Mouse (Mus musculus) MEL (cell line): Measurements from ENCODE around the gene Olfr1367. TPM values are rescaled to one million over a fixed set of nuclear protein-coding genes. Genes with fewer than 3 reads are reported as not detected.

Source experiments
- DNase-seq: peaks from one replicate; pipeline ENCODE4 v3.0.0; 2011; ENCODE audit warnings: low read depth, low spot score
- H3K27ac ChIP-seq: 2 replicates; pipeline ENCODE4 v1.5.1; 2012; ENCODE audit warnings: low read depth, mild to moderate bottlenecking, control low read depth, low read length, moderate library complexity; ENCODE audit not compliant: control insufficient read depth
- H3K27me3 ChIP-seq, 2 experiments: fragments of 150-350 bp in 1 of 2; sonication (generic) in 1 of 2; 2 replicates each; pipeline ENCODE4 v1.6.1; 2012; ENCODE audit warnings: low read length in 2 of 2, mild to moderate bottlenecking in 2 of 2, improper control_type of control experiment in 1 of 2, moderate library complexity in 1 of 2; ENCODE audit not compliant: insufficient read depth in 2 of 2, control insufficient read depth in 1 of 2
- H3K36me3 ChIP-seq, 2 experiments: 2 replicates each; pipeline ENCODE4 v1.6.1; 2012 to 2014; ENCODE audit warnings: low read length in 2 of 2, improper control_type of control experiment in 1 of 2, inconsistent platforms in 1 of 2, mild to moderate bottlenecking in 1 of 2; ENCODE audit not compliant: insufficient read depth in 2 of 2, control insufficient read depth in 1 of 2
- H3K4me1 ChIP-seq, 2 experiments: fragments of 150-350 bp in 1 of 2; sonication (generic) in 1 of 2; 2 replicates each; pipeline ENCODE4 v1.6.1; 2012; ENCODE audit warnings: low read length in 2 of 2, improper control_type of control experiment in 1 of 2, mild to moderate bottlenecking in 1 of 2; ENCODE audit not compliant: insufficient read depth in 2 of 2, control insufficient read depth in 1 of 2
- H3K4me3 ChIP-seq, 2 experiments: fragments of 150-350 bp in 1 of 2; sonication (generic) in 1 of 2; 2 replicates each; pipeline ENCODE4 v1.5.1; 2012; ENCODE audit warnings: low read depth in 2 of 2, low read length in 2 of 2, mild to moderate bottlenecking in 2 of 2, moderate library complexity in 2 of 2, control low read depth in 1 of 2, improper control_type of control experiment in 1 of 2; ENCODE audit not compliant: control insufficient read depth in 1 of 2, insufficient read depth in 1 of 2
- H3K79me2 ChIP-seq: 2 replicates; pipeline ENCODE4 v1.6.1; 2012; ENCODE audit warnings: mild to moderate bottlenecking, low read length, moderate library complexity; ENCODE audit not compliant: control insufficient read depth, poor library complexity, insufficient read depth
- H3K9ac ChIP-seq: 2 replicates; pipeline ENCODE4 v1.6.1; 2012; ENCODE audit warnings: low read depth, mild to moderate bottlenecking, control low read depth, low read length, moderate library complexity; ENCODE audit not compliant: control insufficient read depth, poor library complexity, severe bottlenecking
- H3K9me3 ChIP-seq: fragments of 150-350 bp; sonication (generic); replicated peaks from 2 replicates; pipeline ENCODE4 v1.6.1; 2012; ENCODE audit warnings: mild to moderate bottlenecking, low read length, improper control_type of control experiment, moderate library complexity; ENCODE audit not compliant: insufficient read depth
- JUND ChIP-seq: IDR thresholded peaks from 2 replicates; pipeline ENCODE4 v1.6.1; 2011; ENCODE audit warnings: low read depth, mild to moderate bottlenecking, improper control_type of control experiment, low read length
- polyA plus RNA-seq, 2 experiments: library from polyadenylated mRNA; stranded (reverse) in 1 of 2; unstranded in 1 of 2; fragments of >175 nt in 1 of 2; fragments of >200 nt in 1 of 2; gene quantifications; 2 replicates each; pipeline versions ENCODE4 v1.2.1 to v1.2.4; 2012; ENCODE audit warnings: low replicate concordance in 2 of 2, low read depth in 1 of 2; ENCODE audit not compliant: insufficient read length in 2 of 2, insufficient read depth in 1 of 2, missing spikeins in 1 of 2
- total RNA-seq: library from RNA; depleted of rRNA; stranded (reverse); fragments of 300-350 nt; gene quantifications from 2 replicates; pipeline ENCODE4 v1.2.3, GENCODE M21; 2012; rRNA removed

Olfr1367 gene
- total and polyA plus RNA-seq, 3 experiments: not detected

GRCm38 (mm10) chr13:21397486-21397885, 50.8 kb downstream of the Olfr1367 start:
- no peaks in the 10 kb centered on the region for H3K9me3 ChIP-seq
- H3K4me1 ChIP-seq: peaks cover 0 to 3% of the 10 kb centered on the region in 2 experiments; a peak in 3 of 4 replicates
- H3K27me3 ChIP-seq: no peaks in the 10 kb centered on the region
- H3K4me3 ChIP-seq: no peak overlapping the region
- H3K9ac ChIP-seq: no peak overlapping the region
- H3K36me3 ChIP-seq: peaks cover 6 to 14% of the 10 kb centered on the region in 2 experiments
- no peak overlapping the region for H3K27ac ChIP-seq
- H3K79me2 ChIP-seq: peaks cover 11% of the 10 kb centered on the region
- DNase-seq: no peak
- TF ChIP-seq JUND: no peak
- TF ChIP-seq, all 39 proteins: peak for 0

Other genes with a start within 250 kb of the Olfr1367 start
- gene Olfr1369-ps1, start 235.4 kb upstream of the Olfr1367 start, total RNA-seq: not detected in 2 replicates
- gene Olfr1369-ps1, start 235.4 kb upstream of the Olfr1367 start, polyA plus RNA-seq: under 1 TPM in 1 of 2 experiments, not detected in 1; 0.74 TPM
- gene Olfr263, start 217.3 kb upstream of the Olfr1367 start, total RNA-seq: not detected in 2 replicates
- not detected for gene Olfr263, start 217.3 kb upstream of the Olfr1367 start, polyA plus RNA-seq
- gene Olfr1368, start 201.0 kb upstream of the Olfr1367 start, total RNA-seq: not detected in 2 replicates
- gene Olfr1368, start 201.0 kb upstream of the Olfr1367 start, polyA plus RNA-seq: not detected
- gene Trim27, start 167.5 kb upstream of the Olfr1367 start, total RNA-seq: 257 and 258 TPM in 2 replicates
- gene Trim27, start 167.5 kb upstream of the Olfr1367 start, polyA plus RNA-seq: 100 to 1,000 TPM; 311 to 339 TPM
- gene Gpx5, start 54.2 kb upstream of the Olfr1367 start, total RNA-seq: not detected in 2 replicates
- gene Gpx5, start 54.2 kb upstream of the Olfr1367 start, polyA plus RNA-seq: not detected
- not detected in 2 replicates for gene Gpx6, start 34.8 kb upstream of the Olfr1367 start, total RNA-seq
- not detected for gene Gpx6, start 34.8 kb upstream of the Olfr1367 start, polyA plus RNA-seq
- gene Zscan12, start 15.9 kb downstream of the Olfr1367 start, total RNA-seq: 9.7 and 11.1 TPM in 2 replicates
- 1 to 10 TPM in 1 of 2 experiments, not detected in 1; 6.8 TPM for gene Zscan12, start 15.9 kb downstream of the Olfr1367 start, polyA plus RNA-seq
- gene Zkscan3, start 55.8 kb downstream of the Olfr1367 start, total RNA-seq: 16.9 and 17.8 TPM in 2 replicates
- 10 to 100 TPM in 1 of 2 experiments, not detected in 1; 17.1 TPM for gene Zkscan3, start 55.8 kb downstream of the Olfr1367 start, polyA plus RNA-seq
- 0.26 and 0.35 TPM in 2 replicates for gene Pgbd1, start 94.1 kb downstream of the Olfr1367 start, total RNA-seq
- gene Pgbd1, start 94.1 kb downstream of the Olfr1367 start, polyA plus RNA-seq: under 1 TPM in 1 of 2 experiments, not detected in 1; 0.25 TPM
- gene Zscan26, start 106.8 kb downstream of the Olfr1367 start, total RNA-seq: 7.4 and 7.7 TPM in 2 replicates
- gene Zscan26, start 106.8 kb downstream of the Olfr1367 start, polyA plus RNA-seq: 1 to 10 TPM in 1 of 2 experiments, not detected in 1; 8.0 TPM
- gene Nkapl, start 121.6 kb downstream of the Olfr1367 start, total RNA-seq: 0.12 TPM in 1 of 2 replicates, not detected in the other
- gene Nkapl, start 121.6 kb downstream of the Olfr1367 start, polyA plus RNA-seq: under 1 TPM in 1 of 2 experiments, not detected in 1; 0.17 TPM
- gene Zkscan4, start 132.0 kb downstream of the Olfr1367 start, total RNA-seq: not detected in 2 replicates
- gene Zkscan4, start 132.0 kb downstream of the Olfr1367 start, polyA plus RNA-seq: not detected
- gene Gm10065, start 132.5 kb downstream of the Olfr1367 start, total RNA-seq: not detected in 2 replicates
- not detected for gene Gm10065, start 132.5 kb downstream of the Olfr1367 start, polyA plus RNA-seq
- 0.50 TPM in 1 of 2 replicates, not detected in the other for gene AK157302, start 148.3 kb downstream of the Olfr1367 start, total RNA-seq
- gene AK157302, start 148.3 kb downstream of the Olfr1367 start, polyA plus RNA-seq: under 1 TPM in 1 of 2 experiments, not detected in 1; 0.10 TPM
- 16.4 and 32.5 TPM in 2 replicates for gene Gm11273, start 154.5 kb downstream of the Olfr1367 start, total RNA-seq
- gene Gm11273, start 154.5 kb downstream of the Olfr1367 start, polyA plus RNA-seq: 100 to 1,000 TPM in 1 of 2 experiments, not detected in 1; 306 TPM
- gene Zkscan8, start 184.2 kb downstream of the Olfr1367 start, total RNA-seq: 3.2 and 3.9 TPM in 2 replicates
- gene Zkscan8, start 184.2 kb downstream of the Olfr1367 start, polyA plus RNA-seq: 1 to 10 TPM in 1 of 2 experiments, not detected in 1; 3.4 TPM
- not detected in 2 replicates for gene Olfr1366, start 195.9 kb downstream of the Olfr1367 start, total RNA-seq
- gene Olfr1366, start 195.9 kb downstream of the Olfr1367 start, polyA plus RNA-seq: under 1 TPM in 1 of 2 experiments, not detected in 1; 0.04 TPM
- not detected in 2 replicates for gene Olfr1535, start 213.0 kb downstream of the Olfr1367 start, total RNA-seq
- gene Olfr1535, start 213.0 kb downstream of the Olfr1367 start, polyA plus RNA-seq: not detected
- not detected in 2 replicates for gene Olfr1364, start 234.8 kb downstream of the Olfr1367 start, total RNA-seq
- not detected for gene Olfr1364, start 234.8 kb downstream of the Olfr1367 start, polyA plus RNA-seq